Mouse (Mus musculus) liver, embryonic 13.5 days (tissue): Measurements from ENCODE around the gene Clps. TPM values are rescaled to one million over a fixed set of nuclear protein-coding genes. Genes with fewer than 3 reads are reported as not detected.

Experiments used
- ATAC-seq: fragments of 200-750 bp; cut with Nextera tagmentation; 2 replicates; pipeline ENCODE4 v1.8.0; 2017; ENCODE audit warnings: low read depth, mild to moderate bottlenecking, moderate number of reproducible peaks, moderate library complexity
- DNase-seq: peaks from one replicate; pipeline ENCODE4 v3.0.0; 2022
- H3K27ac ChIP-seq: fragments of 300-500 bp; sonication (generic); 2 replicates; pipeline ENCODE4 v1.5.1; 2015; ENCODE audit warnings: moderate library complexity, mild to moderate bottlenecking, inconsistent platforms
- H3K27me3 ChIP-seq: fragments of 300-500 bp; sonication (generic); 2 replicates; pipeline ENCODE4 v1.6.1; 2015; ENCODE audit warnings: mild to moderate bottlenecking, inconsistent platforms
- H3K36me3 ChIP-seq: fragments of 300-500 bp; sonication (generic); 2 replicates; pipeline ENCODE4 v1.6.1; 2015; ENCODE audit warnings: mild to moderate bottlenecking, inconsistent platforms
- H3K4me1 ChIP-seq: fragments of 300-500 bp; sonication (generic); replicated peaks from 2 replicates; pipeline ENCODE4 v1.6.1; 2015; ENCODE audit warnings: inconsistent platforms
- H3K4me2 ChIP-seq: fragments of 300-500 bp; sonication (generic); 2 replicates; pipeline ENCODE4 v1.6.1; 2015; ENCODE audit warnings: inconsistent platforms, mild to moderate bottlenecking, moderate library complexity
- H3K4me3 ChIP-seq: fragments of 300-500 bp; sonication (generic); replicated peaks from 2 replicates; pipeline ENCODE4 v1.5.1; 2015; ENCODE audit warnings: mild to moderate bottlenecking, inconsistent platforms
- H3K9ac ChIP-seq: fragments of 300-500 bp; sonication (generic); 2 replicates; pipeline ENCODE4 v1.6.1; 2015; ENCODE audit warnings: mild to moderate bottlenecking, inconsistent platforms
- H3K9me3 ChIP-seq: fragments of 300-500 bp; sonication (generic); replicated peaks from 2 replicates; pipeline ENCODE4 v1.6.1; 2016; ENCODE audit warnings: inconsistent platforms
- WGBS: fragments of 180-500 bp; shearing (Covaris S2); methylation state at CpG from one replicate; pipeline ENCODE4 v1.1.7; 2015; ENCODE audit not compliant: insufficient replicate concordance; 5-methylcytosine and 5-hydroxymethylcytosine counted together
- polyA plus RNA-seq: library from polyadenylated mRNA; unstranded; fragments of >200 nt; fragmentation: Nextera tagmentation; extraction: Ambion mirVana; gene quantifications from 2 replicates; pipeline ENCODE4 v1.2.1, GENCODE M21; 2015

Gene Clps
- polyA plus RNA-seq, 1 experiment from 2014 or later: 3.2 TPM

- Histone ChIP-seq H3K9ac (no peak within 1 kb of the TSS), H3K27ac (no peak within 1 kb of the TSS), H3K4me3 (no peak within 1 kb of the TSS), H3K4me2 (no peak within 1 kb of the TSS), H3K36me3 (no peaks in the 10 kb centered on the region), H3K27me3 (peaks cover 4% of the 10 kb centered on the region; the same call in 1 of the 2 replicates), H3K9me3 (no peaks in the 10 kb centered on the region), H3K4me1 (0 out of 2 replicates have a peak, but pooled peaks cover 3% of the 10 kb centered on the region)
- no peak for ATAC-seq
- 64% methylated on average over 14 of the region's 14 CpGs for WGBS
- no peak for DNase-seq
Measured at GRCm38 (mm10) chr17:28549111-28549510, 11.5 kb downstream of the Clps start, which contains the start of gene Clpsl2. Clpsl2 (plus strand) TSS chr17:28549411.

- H3K9me3 ChIP-seq: no peaks in the 10 kb centered on the region
- H3K4me3 ChIP-seq: no peak overlapping the region
- H3K27ac ChIP-seq: no peak overlapping the region
- peaks cover 4% of the 10 kb centered on the region; the same call in 1 of the 2 replicates for H3K27me3 ChIP-seq
- DNase-seq (no peak), ATAC-seq (no peak)
- 0 out of 2 replicates have a peak, but pooled peaks cover 3% of the 10 kb centered on the region for H3K4me1 ChIP-seq
- H3K4me2 ChIP-seq: no peak overlapping the region
- H3K36me3 ChIP-seq: no peaks in the 10 kb centered on the region
- WGBS: 54% methylated on average over 11 of the region's 11 CpGs
- no peak overlapping the region for H3K9ac ChIP-seq
Measured at GRCm38 (mm10) chr17:28548550-28548949, 12.0 kb downstream of the Clps start.

- H3K4me2 ChIP-seq: no peak overlapping the region
- H3K4me3 ChIP-seq: no peak overlapping the region
- H3K36me3 ChIP-seq: no peaks in the 10 kb centered on the region
- H3K27me3 ChIP-seq: peaks cover 4% of the 10 kb centered on the region; the same call in 1 of the 2 replicates
- no peak overlapping the region for H3K27ac ChIP-seq
- H3K9ac ChIP-seq: no peak overlapping the region
- no peaks in the 10 kb centered on the region for H3K4me1 ChIP-seq
- 50% methylated on average over 1 of the region's 1 CpGs for WGBS
- H3K9me3 ChIP-seq: peaks cover 1% of the 10 kb centered on the region; the same call in 1 of the 2 replicates
- DNase-seq (no peak), ATAC-seq (no peak)
Measured at GRCm38 (mm10) chr17:28546925-28547324, 13.6 kb downstream of the Clps start.

- 40% methylated on average over 12 of the region's 12 CpGs for WGBS
- DNase-seq (no peak), ATAC-seq (no peak)
- no peak overlapping the region for H3K4me3 ChIP-seq
- H3K36me3 ChIP-seq: no peaks in the 10 kb centered on the region
- H3K9ac ChIP-seq: no peak overlapping the region
- H3K9me3 ChIP-seq: peaks cover 9% of the 10 kb centered on the region
- H3K4me1 ChIP-seq: no peaks in the 10 kb centered on the region
- H3K27ac ChIP-seq: no peak overlapping the region
- 0 out of 2 replicates have a peak, but pooled peaks cover 7% of the 10 kb centered on the region for H3K27me3 ChIP-seq
- no peak overlapping the region for H3K4me2 ChIP-seq
Measured at GRCm38 (mm10) chr17:28537881-28538280, 22.7 kb downstream of the Clps start.

- Histone ChIP-seq H3K4me2 (no peak overlapping the region), H3K27ac (no peak overlapping the region), H3K4me1 (no peaks in the 10 kb centered on the region), H3K36me3 (no peaks in the 10 kb centered on the region), H3K9ac (no peak overlapping the region), H3K27me3 (peaks cover 15% of the 10 kb centered on the region; the same call in 1 of the 2 replicates), H3K9me3 (no peaks in the 10 kb centered on the region), H3K4me3 (no peak overlapping the region)
- ATAC-seq: no peak
- 76% methylated on average over 13 of the region's 13 CpGs for WGBS
- no peak for DNase-seq
Measured at GRCm38 (mm10) chr17:28533327-28533726, 27.2 kb downstream of the Clps start.

- peaks cover 3% of the 10 kb centered on the region for H3K4me1 ChIP-seq
- no peak overlapping the region for H3K4me3 ChIP-seq
- WGBS: 59% methylated on average over 7 of the region's 7 CpGs
- H3K27me3 ChIP-seq: peaks cover 11% of the 10 kb centered on the region; the same call in 1 of the 2 replicates
- H3K4me2 ChIP-seq: no peak overlapping the region
- ATAC-seq (no peak), DNase-seq (no peak)
- H3K9me3 ChIP-seq: no peaks in the 10 kb centered on the region
- no peak overlapping the region for H3K9ac ChIP-seq
- no peaks in the 10 kb centered on the region for H3K36me3 ChIP-seq
- no peak overlapping the region for H3K27ac ChIP-seq
Measured at GRCm38 (mm10) chr17:28532557-28532956, 28.0 kb downstream of the Clps start.

GRCm38 (mm10) chr17:28531946-28532345, 28.6 kb downstream of the Clps start:
- ATAC-seq (0 out of 2 replicates have a peak, but pooled peaks have one; percentile 36), DNase-seq (no peak)
- Histone ChIP-seq H3K27me3 (peaks cover 8% of the 10 kb centered on the region; the same call in 1 of the 2 replicates), H3K9me3 (no peaks in the 10 kb centered on the region), H3K4me3 (no peak overlapping the region), H3K4me2 (no peak overlapping the region), H3K4me1 (peaks cover 8% of the 10 kb centered on the region), H3K9ac (no peak overlapping the region), H3K36me3 (no peaks in the 10 kb centered on the region), H3K27ac (no peak overlapping the region)
- WGBS: 16% methylated on average over 18 of the region's 18 CpGs

- WGBS: 69% methylated on average over 6 of the region's 6 CpGs
- no peak within 1 kb of the TSS for H3K4me3 ChIP-seq
- H3K4me1 ChIP-seq: peaks cover 8% of the 10 kb centered on the region
- H3K9ac ChIP-seq: no peak within 1 kb of the TSS
- no peak within 1 kb of the TSS for H3K4me2 ChIP-seq
- no peak within 1 kb of the TSS for H3K27ac ChIP-seq
- H3K27me3 ChIP-seq: peaks cover 8% of the 10 kb centered on the region; the same call in 1 of the 2 replicates
- ATAC-seq (no peak), DNase-seq (no peak)
- no peaks in the 10 kb centered on the region for H3K9me3 ChIP-seq
- no peaks in the 10 kb centered on the region for H3K36me3 ChIP-seq
Measured at GRCm38 (mm10) chr17:28530506-28530905, 30.1 kb downstream of the Clps start, which contains the start of gene Armc12. Armc12 (plus strand) TSS chr17:28530806.

- H3K27me3 ChIP-seq: peaks cover 16% of the 10 kb centered on the region
- no peak overlapping the region for H3K9ac ChIP-seq
- no peaks in the 10 kb centered on the region for H3K9me3 ChIP-seq
- no peak for DNase-seq
- peaks cover 11% of the 10 kb centered on the region for H3K4me1 ChIP-seq
- H3K36me3 ChIP-seq: no peaks in the 10 kb centered on the region
- no peak overlapping the region for H3K4me2 ChIP-seq
- ATAC-seq: no peak
- H3K27ac ChIP-seq: no peak overlapping the region
- H3K4me3 ChIP-seq: no peak overlapping the region
- 47% methylated on average over 4 of the region's 4 CpGs for WGBS
Measured at GRCm38 (mm10) chr17:28529116-28529515, 31.4 kb downstream of the Clps start.

- Histone ChIP-seq H3K27me3 (peaks cover 27% of the 10 kb centered on the region), H3K9me3 (no peaks in the 10 kb centered on the region), H3K4me1 (peaks cover 22% of the 10 kb centered on the region), H3K4me2 (peak overlapping the region; percentile 24; the same call in 1 of the 2 replicates), H3K27ac (no peak overlapping the region), H3K9ac (no peak overlapping the region), H3K36me3 (no peaks in the 10 kb centered on the region), H3K4me3 (no peak overlapping the region)
- 4% methylated on average over 6 of the region's 6 CpGs for WGBS
- ATAC-seq (no peak), DNase-seq (peak; percentile 51)
Measured at GRCm38 (mm10) chr17:28528043-28528351, 32.6 kb downstream of the Clps start.

GRCm38 (mm10) chr17:28527184-28528042, 33.2 kb downstream of the Clps start:
- H3K27ac ChIP-seq: no peak overlapping the region
- WGBS: 26% methylated on average over 12 of the region's 12 CpGs
- no peak overlapping the region for H3K9ac ChIP-seq
- H3K4me1 ChIP-seq: peaks cover 28% of the 10 kb centered on the region
- H3K4me2 ChIP-seq: peak overlapping the region; percentile 24; the same call in 1 of the 2 replicates
- peaks cover 31% of the 10 kb centered on the region for H3K27me3 ChIP-seq
- H3K9me3 ChIP-seq: no peaks in the 10 kb centered on the region
- DNase-seq (no peak), ATAC-seq (no peak)
- no peak overlapping the region for H3K4me3 ChIP-seq
- H3K36me3 ChIP-seq: no peaks in the 10 kb centered on the region
